Mouse (Mus musculus) thymus, adult 2 months (tissue): ENCODE measurements around the gene Glis3.

Source experiments
- CTCF ChIP-seq: fragments of 200-500 bp; IDR thresholded peaks from 2 replicates; pipeline ENCODE4 v1.5.1; 2012; ENCODE audit warnings: mild to moderate bottlenecking, control low read depth, low read length, moderate library complexity, borderline replicate concordance; ENCODE audit not compliant: control insufficient read depth, poor library complexity, insufficient read depth; ENCODE audit errors: extremely low read depth
- POLR2A ChIP-seq: fragments of 200-500 bp; IDR thresholded peaks from 2 replicates; pipeline ENCODE4 v1.6.1; 2012; ENCODE audit warnings: mild to moderate bottlenecking, low read length, control low read depth, moderate library complexity; ENCODE audit not compliant: control insufficient read depth, poor library complexity, insufficient read depth; ENCODE audit errors: extremely low read depth

- no peak for TF ChIP-seq CTCF
- no peak for TF ChIP-seq POLR2A
These were observed 392.4 kb downstream of the Glis3 start for GRCm38 (mm10) chr19:28287431-28287830.
